Mouse (Mus musculus): ENCODE results near the gene Slc5a4b.

The Slc5a4b gene

DNA sequence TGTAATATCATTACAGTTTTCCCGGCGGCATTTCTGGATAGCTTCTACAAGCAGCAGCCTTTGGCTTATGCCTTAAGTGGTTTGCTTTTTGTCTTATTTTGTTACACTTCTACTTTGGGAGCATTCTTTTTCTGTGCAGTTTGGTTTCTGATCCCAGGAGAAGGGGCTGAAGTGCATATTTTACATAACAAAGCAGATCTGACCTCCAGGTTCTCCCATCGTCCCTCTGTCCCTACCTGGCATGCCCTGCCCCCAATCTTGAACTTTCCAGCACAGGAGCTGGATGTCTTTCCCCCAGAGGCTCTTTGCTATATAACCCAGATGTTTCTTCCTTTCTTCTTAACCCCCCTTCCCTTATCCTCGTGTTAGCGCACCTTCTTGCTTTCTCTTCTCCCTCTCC, 65.4 kb downstream of the Slc5a4b start:
- DNase-seq (ENCODE audit: extremely low spot score, low spot score): no peak

DNA sequence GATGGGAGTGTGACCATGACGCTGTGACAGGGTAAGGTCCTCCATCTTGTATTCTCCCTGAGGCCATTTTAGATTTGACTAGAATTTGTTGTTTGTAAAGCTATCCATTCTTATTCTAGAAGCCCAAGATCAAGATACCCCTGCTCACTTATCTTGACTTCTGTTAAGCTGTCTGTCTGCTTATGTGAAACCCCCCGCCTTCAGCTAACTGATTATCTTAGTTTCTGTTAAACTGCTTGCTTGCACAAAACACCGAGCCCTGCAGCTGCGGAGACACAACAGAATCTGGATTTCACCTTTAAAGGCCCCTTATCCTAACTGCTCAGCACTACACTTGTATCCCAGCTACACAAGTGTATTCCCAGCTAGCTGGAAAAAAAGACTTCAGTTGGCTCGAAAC, 73.8 kb downstream of the Slc5a4b start:
- DNase-seq (ENCODE audit: extremely low spot score, low spot score): no peak

DNA sequence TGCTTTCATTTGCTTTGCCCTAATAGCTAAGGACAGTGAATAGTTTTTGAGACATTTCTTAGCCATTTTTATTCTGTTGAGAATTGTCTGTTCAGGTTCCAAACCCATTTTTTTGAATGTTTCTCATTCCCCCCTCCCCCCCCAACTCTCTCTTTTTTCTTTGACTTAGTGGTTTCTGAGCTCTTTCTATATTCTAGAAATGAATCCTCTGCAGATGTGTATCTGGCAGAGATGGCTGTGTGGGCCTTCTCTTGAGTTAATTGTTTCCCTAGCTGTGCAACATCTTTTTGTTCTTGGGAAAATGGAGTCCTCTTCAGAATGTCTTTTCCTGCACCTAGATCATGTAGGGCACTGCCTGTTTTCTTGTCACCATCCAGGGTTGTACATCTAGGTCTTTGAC, 75.5 kb downstream of the Slc5a4b start:
- DNase-seq (ENCODE audit: extremely low spot score, low spot score): no peak

DNA sequence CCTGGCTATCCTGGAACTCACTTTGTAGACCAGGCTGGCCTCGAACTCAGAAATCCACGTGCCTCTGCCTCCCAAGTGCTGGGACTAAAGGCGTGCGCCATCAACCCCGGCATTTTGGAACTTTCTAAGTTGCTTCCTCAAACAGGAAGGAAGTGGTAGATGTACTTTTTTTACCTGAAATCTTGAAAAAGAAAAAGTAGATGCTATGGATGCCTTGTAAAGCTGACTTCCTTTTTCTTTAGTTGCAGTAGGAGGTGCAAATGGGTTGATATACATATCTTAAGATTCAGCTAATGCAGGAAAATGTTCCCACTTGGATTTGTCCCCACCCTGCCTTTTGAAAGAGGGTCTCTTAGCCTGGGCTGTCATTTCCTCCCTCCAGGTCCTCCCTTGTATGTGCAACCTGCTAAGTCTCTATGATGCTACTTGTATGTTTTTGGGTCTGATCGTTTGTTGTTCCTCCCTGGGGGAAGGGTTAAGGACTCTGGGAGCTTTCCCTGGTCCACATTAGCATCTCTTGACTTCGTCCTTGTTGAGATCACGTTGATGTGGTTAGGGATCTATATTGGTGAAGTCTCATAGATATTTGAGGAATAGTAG, 76.7 kb downstream of the Slc5a4b start:
- no peak for DNase-seq (ENCODE audit: extremely low spot score, low spot score)

DNA sequence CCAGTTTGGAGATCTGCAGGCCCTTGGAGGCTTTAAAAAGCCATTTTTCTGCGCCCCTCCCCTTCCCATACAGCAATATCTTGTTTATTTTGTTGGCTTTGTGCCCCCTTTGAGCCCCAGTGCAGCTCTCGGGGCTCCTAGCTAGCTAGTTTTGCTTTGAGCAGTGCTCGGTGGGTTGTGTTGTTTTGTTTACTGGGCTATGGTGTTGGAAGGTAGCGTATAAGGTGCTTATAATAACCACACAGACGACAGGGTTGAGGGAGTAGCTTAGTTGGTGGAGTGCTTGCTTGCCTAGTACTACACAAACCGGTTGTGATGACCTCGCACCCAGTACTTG, 77.7 kb downstream of the Slc5a4b start:
- DNase-seq (ENCODE audit: extremely low spot score, low spot score): no peak

DNA sequence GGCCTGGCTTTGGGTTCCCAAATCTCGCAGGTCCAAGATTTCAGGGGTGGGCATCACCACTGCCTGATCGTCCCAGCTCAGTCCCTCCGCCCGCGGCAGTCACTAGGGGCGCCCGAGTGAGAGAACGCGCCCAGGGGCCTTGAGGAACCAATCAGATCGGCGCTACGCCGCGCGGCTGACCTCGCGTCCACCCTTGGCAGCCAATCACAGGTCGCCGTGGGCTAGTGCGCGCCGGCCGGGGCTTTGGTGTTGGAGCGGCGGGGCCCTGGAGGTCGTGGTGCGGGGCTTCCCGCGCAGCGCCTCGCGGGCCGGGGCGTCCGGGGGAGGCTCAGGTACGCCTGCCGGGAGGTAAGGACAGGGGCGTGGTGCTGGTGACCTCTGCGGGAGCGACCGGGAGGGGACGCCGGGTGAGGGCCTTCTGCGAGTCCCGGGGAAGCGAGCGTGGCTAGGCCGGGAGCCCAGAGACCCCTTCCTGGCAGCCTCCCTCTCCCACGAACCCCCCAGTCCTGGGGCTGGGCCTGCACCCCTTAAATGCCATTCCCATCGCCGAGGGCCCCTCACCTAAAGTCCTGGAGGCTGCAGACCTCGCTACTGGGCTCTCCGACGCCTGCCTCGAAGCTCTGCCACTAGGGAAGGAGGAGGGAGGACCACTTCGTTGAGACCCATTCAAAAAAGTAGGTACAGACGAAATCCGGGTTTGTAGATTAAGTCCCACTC, 78.2 kb downstream of the Slc5a4b start, which contains the start of gene Zfp280b:
Zfp280b (plus strand) TSS at position 249 of the 717 bp plus-strand sequence.
- peak; percentile 94 for DNase-seq (ENCODE audit: extremely low spot score, low spot score)

DNA sequence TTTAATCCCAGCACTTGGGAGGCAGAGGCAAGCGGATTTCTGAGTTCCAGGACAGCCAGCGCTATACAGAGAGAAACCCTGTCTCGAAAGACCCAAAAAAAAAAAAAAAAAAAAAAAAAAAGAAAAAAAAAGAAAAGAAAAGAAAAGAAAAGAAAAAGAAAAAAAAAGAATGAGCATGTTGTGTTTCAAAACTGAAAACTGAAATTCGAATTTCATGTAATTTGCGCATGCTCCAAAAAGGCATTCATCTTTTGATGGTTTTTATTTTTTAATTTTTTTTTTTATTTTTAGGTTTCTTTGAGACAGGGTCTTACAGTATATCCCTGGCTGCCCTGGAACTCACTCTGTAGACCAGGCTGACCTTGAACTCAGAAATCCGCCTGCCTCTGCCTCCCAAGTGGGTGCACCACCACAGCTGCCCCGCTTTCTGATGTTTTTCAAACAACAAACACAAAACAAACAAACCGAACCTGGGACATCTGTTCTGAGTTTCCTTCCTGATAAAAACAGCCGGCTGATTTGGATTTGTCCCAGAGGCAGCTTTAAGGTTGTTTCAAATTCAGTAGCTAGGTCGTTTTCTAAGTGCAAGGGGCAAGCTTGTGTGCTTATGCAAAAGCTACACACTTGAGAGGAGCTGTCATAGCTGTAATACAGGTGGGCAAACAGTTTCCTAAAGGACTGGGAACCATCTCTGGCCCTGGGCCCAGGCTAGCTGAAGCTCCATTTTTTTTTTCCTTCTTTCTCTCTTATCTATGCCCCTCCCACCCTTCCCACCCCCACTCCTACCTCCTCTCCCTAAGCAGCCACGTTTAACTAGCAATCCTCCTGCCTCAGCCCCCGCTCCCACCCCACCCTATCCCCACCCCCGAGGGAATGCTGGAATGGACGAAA, 79.0 kb downstream of the Slc5a4b start:
- DNase-seq (ENCODE audit: extremely low spot score, low spot score): peak; percentile 20

DNA sequence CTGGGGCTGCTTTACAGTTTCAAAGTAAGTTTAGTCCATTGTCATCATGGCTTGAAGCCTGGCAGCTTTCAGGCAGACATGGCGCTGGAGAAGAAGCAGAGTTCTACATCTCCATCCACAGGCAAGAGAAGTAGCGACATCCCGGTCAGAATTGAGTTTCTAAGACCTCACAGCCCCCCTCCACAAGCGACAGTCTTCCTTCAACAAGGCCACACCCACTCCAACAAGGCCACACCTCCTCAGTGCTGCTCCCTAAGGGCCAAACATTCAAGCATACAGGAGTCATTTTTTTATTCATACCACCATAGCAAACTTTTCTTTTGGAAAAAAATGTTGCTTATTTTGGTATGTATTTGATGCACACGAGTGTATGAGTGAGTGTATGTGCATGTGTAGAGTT, 80.3 kb downstream of the Slc5a4b start:
- DNase-seq (ENCODE audit: extremely low spot score, low spot score): no peak

DNA sequence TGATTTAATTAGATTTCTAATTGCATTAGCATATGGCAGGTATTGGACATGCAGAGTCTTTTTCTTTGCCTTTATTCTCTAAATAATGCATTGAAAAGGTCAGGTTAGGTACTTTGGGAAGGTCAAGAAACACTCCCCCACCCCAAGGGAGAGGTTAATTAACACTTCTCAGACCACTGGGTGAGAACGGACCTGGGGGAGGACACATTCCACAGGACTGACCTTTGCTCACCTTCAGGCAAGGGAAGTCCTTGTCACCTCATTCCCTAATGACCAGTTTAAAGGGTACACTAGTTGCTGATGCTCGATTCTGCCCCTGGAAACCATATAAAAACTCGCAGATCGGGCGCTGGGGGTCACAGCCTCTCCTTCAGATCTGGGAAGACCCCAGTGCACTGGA, 81.5 kb downstream of the Slc5a4b start:
- no peak for DNase-seq (ENCODE audit: extremely low spot score, low spot score)

DNA sequence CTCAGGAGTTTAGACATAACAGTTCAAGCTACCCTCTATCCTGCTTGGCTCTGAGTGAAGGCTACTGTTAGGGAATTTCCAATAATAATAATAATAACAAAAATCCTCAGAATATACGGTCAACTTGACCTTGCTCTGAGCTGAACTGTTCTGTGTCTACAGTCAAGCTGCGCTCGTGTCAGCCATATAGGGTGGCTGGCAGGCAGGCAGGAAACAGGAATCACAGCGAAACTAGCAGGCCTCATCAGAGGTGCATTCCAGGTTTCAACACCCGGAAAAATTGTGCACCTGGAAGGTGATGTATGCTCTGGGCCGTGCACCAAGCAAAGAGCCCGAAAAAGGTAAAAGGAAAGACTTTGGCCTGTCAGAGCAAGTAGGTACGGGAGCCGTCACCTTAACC, 82.4 kb downstream of the Slc5a4b start:
- DNase-seq (ENCODE audit: extremely low spot score, low spot score): no peak

DNA sequence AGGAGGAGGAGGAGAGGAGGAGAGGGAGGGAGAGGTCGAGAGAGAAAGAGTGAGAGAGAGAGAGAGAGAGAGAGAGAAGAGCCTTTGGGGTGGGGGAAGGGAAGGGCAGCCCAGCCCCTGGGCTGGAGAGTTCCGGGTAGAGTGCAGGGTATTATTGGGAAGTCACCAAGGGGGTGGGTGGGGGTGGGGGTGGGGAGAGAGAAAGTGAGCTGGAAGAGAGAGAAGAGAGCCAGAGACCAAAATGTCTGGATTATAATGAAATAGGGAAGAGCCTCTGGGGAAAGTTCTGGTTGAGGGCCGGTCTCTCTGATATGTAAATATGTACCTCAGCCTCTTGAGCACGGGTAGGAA, 82.8 kb downstream of the Slc5a4b start:
- no peak for DNase-seq (ENCODE audit: extremely low spot score, low spot score)

DNA sequence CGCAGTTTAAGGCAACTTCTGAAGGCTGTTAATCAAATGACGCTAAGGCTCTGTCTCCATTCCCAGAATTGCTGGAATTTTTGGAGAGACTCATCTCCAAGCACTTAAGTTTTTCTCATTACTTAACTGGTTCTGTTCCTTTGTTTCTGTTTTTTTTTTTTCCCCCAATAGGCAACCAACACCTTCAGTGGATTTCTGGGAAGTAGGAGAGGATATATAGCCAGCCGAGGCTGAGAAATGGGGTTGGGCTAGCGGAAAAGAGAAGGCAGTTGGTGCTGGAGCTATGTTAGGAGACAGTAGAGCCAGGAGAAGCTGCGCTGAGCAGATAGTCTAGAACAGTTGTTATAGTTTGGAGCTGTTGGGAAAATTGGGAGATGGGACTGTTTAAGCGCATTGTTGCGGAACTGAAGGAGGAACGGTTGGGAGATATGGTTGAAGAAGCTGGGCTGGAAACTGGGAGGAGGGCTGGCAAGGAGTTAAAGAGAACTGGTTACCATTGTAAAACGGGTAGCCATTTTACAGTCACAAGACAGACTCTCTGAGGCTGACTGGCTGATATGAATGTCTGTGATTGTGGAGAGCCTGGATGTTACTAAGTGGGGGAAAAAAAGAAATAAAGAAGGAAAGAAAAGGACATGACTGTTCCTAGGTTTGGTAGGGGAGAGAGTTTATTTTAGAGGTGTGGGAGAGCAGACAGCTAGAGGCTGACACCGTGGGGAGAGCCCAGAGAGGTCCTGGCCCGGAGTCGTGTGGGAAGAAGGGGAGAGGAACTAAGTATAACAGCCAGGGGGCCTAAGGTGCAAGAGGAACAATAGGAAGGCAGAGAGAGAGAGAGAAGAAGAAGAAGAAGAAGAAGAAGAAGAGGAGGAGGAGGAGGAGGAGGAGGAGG, 83.4 kb downstream of the Slc5a4b start:
- DNase-seq (ENCODE audit: extremely low spot score, low spot score): no peak

DNA sequence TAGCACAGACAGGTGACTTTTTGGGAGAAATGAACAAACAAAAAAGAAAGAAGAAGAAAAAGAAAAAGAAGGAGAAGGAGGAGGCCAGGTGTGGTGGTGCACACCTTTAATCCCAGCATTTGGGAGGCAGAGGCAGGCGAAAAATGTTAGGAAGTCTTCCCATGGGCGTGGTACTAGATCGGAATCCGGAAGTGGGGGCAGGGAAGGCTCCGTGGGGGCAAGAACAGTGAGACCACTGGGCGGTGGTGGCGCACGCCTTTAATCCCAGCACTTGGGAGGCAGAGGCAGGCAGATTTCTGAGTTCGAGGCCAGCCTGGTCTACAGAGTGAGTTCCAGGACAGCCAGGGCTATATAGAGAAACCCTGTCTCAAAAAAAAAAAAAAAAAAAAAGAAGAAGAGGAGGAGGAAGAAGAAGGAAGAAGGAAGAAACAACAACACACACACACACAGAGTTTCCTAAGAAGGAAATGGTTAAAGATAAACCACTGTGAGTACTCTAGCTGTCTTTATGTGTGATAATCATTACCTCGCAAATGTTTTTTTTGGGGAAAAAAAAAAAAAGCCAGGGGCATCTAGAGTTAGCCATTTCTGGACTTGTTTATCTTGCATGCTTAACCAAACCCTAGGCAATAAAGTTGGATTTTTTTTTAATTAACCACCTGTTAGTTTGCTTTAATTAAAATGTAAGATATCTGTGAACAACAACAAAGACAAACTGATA, 85.1 kb downstream of the Slc5a4b start:
- no peak for DNase-seq (ENCODE audit: extremely low spot score, low spot score)

DNA sequence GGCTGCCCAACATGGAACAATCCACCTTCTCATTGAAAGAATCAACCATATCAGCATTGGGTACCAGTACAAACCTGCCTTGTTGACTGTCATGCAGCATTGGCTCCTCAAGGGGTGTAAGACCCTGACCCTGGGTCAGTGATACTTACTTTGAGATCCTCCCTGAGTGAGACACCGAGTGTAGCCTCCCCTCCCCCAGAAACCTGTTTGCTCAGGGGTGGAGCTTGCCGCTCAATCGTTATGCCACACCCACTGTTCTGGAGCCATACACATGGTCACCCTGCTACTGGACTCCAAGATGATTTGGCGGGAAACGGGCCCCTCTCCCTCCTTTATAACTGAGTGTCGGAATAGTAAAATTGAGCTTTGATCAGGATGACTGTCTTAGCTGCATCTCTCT, 86.8 kb downstream of the Slc5a4b start:
- no peak for DNase-seq (ENCODE audit: extremely low spot score, low spot score)

DNA sequence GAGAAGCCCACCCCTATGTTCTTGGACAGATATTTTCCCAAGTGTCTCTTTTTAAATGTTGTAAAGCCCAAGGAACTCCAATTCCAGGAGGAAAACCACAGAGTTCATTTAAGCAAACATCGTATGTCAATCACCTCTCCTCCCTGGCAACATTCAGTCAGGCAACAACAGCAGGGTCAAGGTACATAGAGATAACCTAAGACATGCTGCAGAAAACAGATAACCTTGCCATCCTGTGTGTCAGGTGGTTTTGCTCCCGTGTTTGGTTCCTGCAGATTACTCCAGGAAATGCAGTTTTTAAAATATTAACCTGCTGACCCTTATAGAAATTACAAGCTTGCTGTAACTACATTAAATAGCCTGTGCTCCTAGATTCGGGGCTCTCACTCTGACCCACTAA, 89.0 kb downstream of the Slc5a4b start:
- DNase-seq (ENCODE audit: extremely low spot score, low spot score): no peak

DNA sequence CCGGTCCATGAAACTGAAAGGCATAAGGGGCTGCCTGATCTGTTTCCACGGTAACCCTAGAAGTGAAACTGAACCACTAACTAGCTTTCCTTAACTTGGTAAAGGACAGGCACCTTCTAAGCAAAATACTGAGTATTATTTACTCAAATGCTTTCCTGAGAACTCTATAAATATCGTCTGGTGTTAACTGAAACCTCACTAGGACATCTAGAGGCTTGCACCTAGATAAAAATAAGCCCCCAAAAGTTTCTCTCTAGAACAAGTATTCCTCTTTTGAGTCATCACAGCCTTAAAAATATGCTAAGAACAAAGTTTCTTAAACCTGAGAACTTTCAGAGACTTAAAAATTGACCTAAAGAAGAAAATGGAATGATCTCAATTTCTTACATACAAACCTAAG, 93.9 kb downstream of the Slc5a4b start:
- no peak for DNase-seq (ENCODE audit: extremely low spot score, low spot score)

DNA sequence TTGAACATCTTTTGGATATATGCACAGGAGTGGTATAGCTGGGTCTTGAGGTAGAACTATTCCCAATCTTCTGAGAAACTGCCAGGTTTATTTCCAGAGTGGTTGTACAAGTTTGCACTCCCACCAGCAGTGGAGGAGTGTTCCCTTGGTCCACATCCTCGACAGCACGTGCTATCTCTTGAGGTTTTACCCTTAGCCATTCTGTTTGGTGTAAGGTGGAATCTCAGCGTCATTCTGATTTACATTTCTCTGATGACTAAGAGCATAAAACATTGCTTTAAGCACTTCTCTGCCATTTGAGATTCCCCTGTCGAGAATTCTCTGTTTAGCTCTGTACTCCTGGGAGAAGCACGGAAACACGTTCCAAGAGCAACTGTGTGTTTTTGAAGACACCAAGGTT, 97.8 kb downstream of the Slc5a4b start:
- DNase-seq (ENCODE audit: extremely low spot score, low spot score): no peak

DNA sequence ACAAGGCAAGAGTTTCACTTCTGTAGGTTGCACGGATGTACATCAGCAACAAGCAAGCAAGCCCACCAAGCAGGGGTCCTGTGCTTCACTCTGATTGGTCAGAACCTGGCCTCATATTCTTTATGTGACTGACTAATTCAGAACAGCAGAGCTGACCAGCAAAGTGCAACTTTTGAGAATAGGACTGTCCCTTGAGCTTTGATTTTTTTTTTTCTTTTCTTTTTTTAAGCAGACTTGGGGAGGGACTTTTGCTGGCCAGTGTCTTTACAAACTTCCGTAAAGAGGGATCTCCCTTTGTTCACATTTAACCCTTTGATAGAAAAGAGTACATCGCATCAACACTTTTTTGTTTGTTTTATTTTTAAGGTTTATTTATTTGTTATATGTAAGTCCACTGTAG, 100.9 kb downstream of the Slc5a4b start:
- DNase-seq (ENCODE audit: extremely low spot score, low spot score): no peak

Measured in neural tube, embryonic 10.5 days (tissue).